Mouse (Mus musculus): ENCODE measurements around the gene Supv3l1.
"Not testable (repeated sequence)": the region's sequence is repeated elsewhere in the genome, so short reads cannot be mapped to it uniquely, and the experiment has no call there.

Supv3l1 gene

GRCm38 (mm10) chr10:62449364-62450279 lies at the start of gene Supv3l1, which contains the start of gene 4930507D05Rik:
Gene Supv3l1 (minus strand): TSS chr10:62449738.
Gene 4930507D05Rik (plus strand): TSS chr10:62449489.
- DNase-seq (ENCODE audit: low spot score in 2 of 2) = peak; percentile 96 to 97

GRCm38 (mm10) chr10:62491681-62492080 lies 42.1 kb upstream of the Supv3l1 start:
- not testable (repeated sequence) for DNase-seq (ENCODE audit: low spot score in 2 of 2)

GRCm38 (mm10) chr10:62488266-62488665 lies 38.7 kb upstream of the Supv3l1 start:
- DNase-seq (ENCODE audit: low spot score in 2 of 2) = peak in 1 of 2 experiments; percentile 59

- DNase-seq (ENCODE audit: low spot score in 2 of 2) = peak; percentile 99
These were observed 37.3 kb upstream of the Supv3l1 start, which contains the start of gene Vps26a for GRCm38 (mm10) chr10:62486618-62487415. Gene Vps26a (minus strand): TSS chr10:62486805.

GRCm38 (mm10) chr10:62485878-62486582 lies 36.5 kb upstream of the Supv3l1 start:
- peak in 1 of 2 experiments; percentile 49 for DNase-seq (ENCODE audit: low spot score in 2 of 2)

- DNase-seq (ENCODE audit: low spot score in 2 of 2) = no peak
These were observed 31.7 kb upstream of the Supv3l1 start for GRCm38 (mm10) chr10:62481108-62481852.

GRCm38 (mm10) chr10:62476980-62477379 lies 27.4 kb upstream of the Supv3l1 start:
- no peak for DNase-seq (ENCODE audit: low spot score in 2 of 2)

GRCm38 (mm10) chr10:62474944-62475343 lies 25.4 kb upstream of the Supv3l1 start:
- no peak for DNase-seq (ENCODE audit: low spot score in 2 of 2)

- DNase-seq (ENCODE audit: low spot score in 2 of 2) = no peak
These were observed 21.6 kb upstream of the Supv3l1 start for GRCm38 (mm10) chr10:62471105-62471504.

- DNase-seq (ENCODE audit: low spot score in 2 of 2) = no peak
These were observed 20.2 kb upstream of the Supv3l1 start for GRCm38 (mm10) chr10:62469736-62470135.

GRCm38 (mm10) chr10:62461321-62461720 lies 11.8 kb upstream of the Supv3l1 start:
- DNase-seq (ENCODE audit: low spot score in 2 of 2) = no peak

- DNase-seq (ENCODE audit: low spot score in 2 of 2) = not testable (repeated sequence)
These were observed 2.5 kb upstream of the Supv3l1 start for GRCm38 (mm10) chr10:62452001-62452400.

- DNase-seq (ENCODE audit: low spot score in 2 of 2) = no peak
These were observed 722 bp upstream of the Supv3l1 start for GRCm38 (mm10) chr10:62450280-62450640.

- DNase-seq (ENCODE audit: low spot score in 2 of 2) = no peak
These were observed 19.1 kb downstream of the Supv3l1 start for GRCm38 (mm10) chr10:62430427-62430826.

GRCm38 (mm10) chr10:62425081-62425871 lies 24.3 kb downstream of the Supv3l1 start:
- DNase-seq (ENCODE audit: low spot score in 2 of 2) = no peak

- DNase-seq (ENCODE audit: low spot score in 2 of 2) = no peak
These were observed 27.3 kb downstream of the Supv3l1 start, which contains the start of gene Hkdc1 for GRCm38 (mm10) chr10:62422255-62422654. Gene Hkdc1 (minus strand): TSS chr10:62422491.

- no peak for DNase-seq (ENCODE audit: low spot score in 2 of 2)
These were observed 28.4 kb downstream of the Supv3l1 start for GRCm38 (mm10) chr10:62421127-62421526.

- no peak for DNase-seq (ENCODE audit: low spot score in 2 of 2)
These were observed 29.1 kb downstream of the Supv3l1 start for GRCm38 (mm10) chr10:62420399-62420798.

GRCm38 (mm10) chr10:62419422-62419821 lies 30.1 kb downstream of the Supv3l1 start:
- no peak for DNase-seq (ENCODE audit: low spot score in 2 of 2)

GRCm38 (mm10) chr10:62418831-62419356 lies 30.6 kb downstream of the Supv3l1 start:
- no peak for DNase-seq (ENCODE audit: low spot score in 2 of 2)
